Mouse (Mus musculus): ENCODE data around the gene Gstt3.

DNA sequence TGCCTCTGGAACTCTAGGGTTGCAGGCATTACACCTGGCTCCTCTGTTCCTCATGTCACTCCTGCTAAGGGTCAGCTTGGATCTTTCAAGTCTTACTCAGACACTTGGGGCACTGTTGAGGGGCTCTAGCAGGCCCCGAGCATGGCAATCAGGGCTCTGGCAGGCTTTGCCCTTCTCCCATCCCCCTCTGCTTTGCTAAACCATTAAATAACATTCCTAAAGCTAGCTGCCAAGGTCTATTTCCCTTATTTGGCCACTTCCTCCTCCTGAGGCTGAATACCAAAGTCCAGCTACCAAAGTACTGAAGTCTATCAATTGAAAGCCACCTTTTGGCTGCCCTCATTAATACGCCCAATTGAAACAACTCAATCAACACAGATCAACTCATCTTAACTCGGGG is 13.7 kb upstream of the Gstt3 start:
- no peak for TF ChIP-seq CTCF (IDR thresholded peaks at IDR 0.05; ENCODE audit: low read depth, low read length)
- no peak for TF ChIP-seq POLR2A (IDR thresholded peaks at IDR 0.05; ENCODE audit: insufficient read depth, low read length)
